Comparison of ENCODE assay signal across 8 mouse cellular contexts in the genomic region with DNA sequence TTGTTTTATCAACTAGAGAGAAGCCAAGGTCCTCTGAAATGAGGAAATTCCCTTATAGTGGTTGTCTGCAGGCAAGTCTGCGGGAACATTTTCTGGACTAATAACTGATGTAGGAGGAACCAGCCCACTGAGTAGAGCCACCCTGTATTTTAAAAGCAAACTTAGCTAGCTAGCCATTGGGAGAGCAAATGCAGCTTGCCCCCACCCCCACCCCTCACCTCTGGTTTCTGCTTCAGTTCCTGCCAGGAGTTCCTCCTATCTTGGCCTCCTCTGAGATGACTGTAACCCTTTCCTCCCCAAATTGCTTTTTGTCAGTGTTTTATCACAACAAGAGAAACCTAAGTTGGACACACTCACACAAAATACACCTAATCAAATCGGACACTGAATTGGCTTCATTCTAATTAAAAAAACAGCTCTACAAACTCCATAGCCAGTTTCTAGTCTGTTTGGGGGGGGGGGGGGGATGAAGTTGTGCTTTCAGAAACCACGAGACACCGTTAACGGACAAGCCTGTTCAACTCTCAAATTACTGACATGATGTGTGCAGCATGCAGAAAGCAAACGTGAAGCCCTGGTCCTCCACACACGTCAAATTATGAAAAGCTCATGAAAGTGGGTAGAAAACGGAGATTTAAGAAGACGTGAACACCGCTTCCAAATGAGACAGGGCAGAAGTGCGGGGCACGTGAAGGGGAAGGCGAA. TPM values are rescaled to one million over a fixed set of nuclear protein-coding genes. Genes with fewer than 3 reads are reported as not detected.
DNase-seq lines count a peak whose midpoint lies in the region; ATAC-seq and TF ChIP-seq lines count a peak whose summit lies in the region.

No protein-coding gene starts in this region.

- peak overlapping the region; percentile 71 for H3K4me2 ChIP-seq in hindbrain, embryonic 14.5 days (replicated peaks)
- H3K4me2 ChIP-seq in midbrain, embryonic 14.5 days (ENCODE audit: low read length), result peak overlapping the region; percentile 77

- H3K9me3 ChIP-seq in E14TG2a.4 (ENCODE audit: low read length), result no peaks in the 10 kb centered on the region
- H3K9me3 ChIP-seq in hindbrain, embryonic 14.5 days (ENCODE audit: control insufficient read depth, low read length), result no peaks in the 10 kb centered on the region
- H3K9me3 ChIP-seq in midbrain, embryonic 14.5 days (ENCODE audit: control insufficient read depth, low read length), result no peaks in the 10 kb centered on the region

- peak overlapping the region; percentile 68 for H3K4me3 ChIP-seq in kidney, adult 2 months (ENCODE audit: insufficient read depth, low read depth, low read length)
- peak overlapping the region; percentile 94 for H3K4me3 ChIP-seq in E14TG2a.4 (replicated peaks; ENCODE audit: low read length)
- peak overlapping the region; percentile 61 for H3K4me3 ChIP-seq in hindbrain, embryonic 14.5 days (replicated peaks; ENCODE audit: low read length)
- H3K4me3 ChIP-seq in midbrain, embryonic 14.5 days (replicated peaks; ENCODE audit: low read depth, low read length), result peak overlapping the region; percentile 94

- DNase-seq in kidney, adult 2 months, result no peak
- DNase-seq in kidney, postnatal 10 days, result no peak
- DNase-seq in hindbrain, embryonic 14.5 days (ENCODE audit: low spot score), result no peak
- peak; percentile 15 for DNase-seq in midbrain, embryonic 14.5 days
- no peak for DNase-seq in Muller cell, postnatal 12 days (ENCODE audit: inconsistent ontology term)
- no peak for DNase-seq in left cerebral cortex, postnatal 10 days (ENCODE audit: extremely low spot score in 1 of 2, low spot score in 2 of 2)

- no peaks in the 10 kb centered on the region for H3K27me3 ChIP-seq in kidney, adult 2 months (replicated peaks; ENCODE audit: control insufficient read depth, insufficient read depth, low read length)
- 0 out of 2 replicates have a peak, but pooled peaks cover 4% of the 10 kb centered on the region for H3K27me3 ChIP-seq in E14TG2a.4 (ENCODE audit: insufficient read depth, low read length)
- H3K27me3 ChIP-seq in hindbrain, embryonic 14.5 days (ENCODE audit: control insufficient read depth, insufficient read depth, low read length), result no peaks in the 10 kb centered on the region
- no peaks in the 10 kb centered on the region for H3K27me3 ChIP-seq in midbrain, embryonic 14.5 days (ENCODE audit: control insufficient read depth, insufficient read depth, low read length)

- TF ChIP-seq POLR2A in kidney, adult 2 months (IDR thresholded peaks at IDR 0.05; ENCODE audit: low read depth, low read length), result no peak

- H3K4me1 ChIP-seq in kidney, adult 2 months (ENCODE audit: control insufficient read depth, insufficient read depth, low read length), result no peaks in the 10 kb centered on the region; the same call in 1 of the 2 replicates
- peaks cover 18% of the 10 kb centered on the region for H3K4me1 ChIP-seq in E14TG2a.4 (replicated peaks; ENCODE audit: low read depth, low read length)
- H3K4me1 ChIP-seq in hindbrain, embryonic 14.5 days (replicated peaks; ENCODE audit: control insufficient read depth, insufficient read depth, low read length), result peaks cover 14% of the 10 kb centered on the region
- peaks cover 7% of the 10 kb centered on the region for H3K4me1 ChIP-seq in midbrain, embryonic 14.5 days (ENCODE audit: control insufficient read depth, insufficient read depth, low read length)

- 0 out of 2 replicates have a peak, but pooled peaks have one; percentile 22 for ATAC-seq in common myeloid progenitor, adult 5-6 weeks (replicated peaks; ENCODE audit: low read depth, poor library complexity, severe bottlenecking)
- ATAC-seq in hindbrain, embryonic 14.5 days (ENCODE audit: low FRiP score), result no peak
- ATAC-seq in midbrain, embryonic 14.5 days (ENCODE audit: low FRiP score, low TSS enrichment), result no peak

- 4% methylated on average over 13 of the region's 13 CpGs for WGBS in kidney, adult 2 months
- WGBS in hindbrain, embryonic 14.5 days, result 10% methylated on average over 13 of the region's 13 CpGs
- 11% methylated on average over 13 of the region's 13 CpGs for WGBS in midbrain, embryonic 14.5 days

- intact Hi-C loops in left cerebral cortex, postnatal 10 days (cut with DNase I), result no loop called here

- H3K27ac ChIP-seq in kidney, adult 2 months (ENCODE audit: insufficient read depth, low read depth, low read length), result no peak overlapping the region
- H3K27ac ChIP-seq in hindbrain, embryonic 14.5 days, result no peak overlapping the region
- H3K27ac ChIP-seq in midbrain, embryonic 14.5 days (replicated peaks; ENCODE audit: low read depth, low read length), result no peak overlapping the region

- H3K36me3 ChIP-seq in kidney, adult 2 months (ENCODE audit: control insufficient read depth, insufficient read depth, low read length), result no peaks in the 10 kb centered on the region; the same call in 1 of the 2 replicates
- H3K36me3 ChIP-seq in E14TG2a.4 (ENCODE audit: insufficient read depth, low read length), result peaks cover 39% of the 10 kb centered on the region
- H3K36me3 ChIP-seq in hindbrain, embryonic 14.5 days (replicated peaks; ENCODE audit: control insufficient read depth, insufficient read depth), result peaks cover 21% of the 10 kb centered on the region
- H3K36me3 ChIP-seq in midbrain, embryonic 14.5 days (ENCODE audit: control insufficient read depth, insufficient read depth, low read length), result peaks cover 16% of the 10 kb centered on the region

- no peak for TF ChIP-seq CTCF in kidney, adult 2 months (conservative IDR thresholded peaks at IDR 0.05; ENCODE audit: insufficient read depth, insufficient read length, low read depth, low read length)
- no peak for TF ChIP-seq CTCF in E14TG2a.4 (conservative IDR thresholded peaks at IDR 0.05; ENCODE audit: low read length)

- H3K9ac ChIP-seq in hindbrain, embryonic 14.5 days, result peak overlapping the region; percentile 81
- peak overlapping the region; percentile 95; the same call in 1 of the 2 replicates for H3K9ac ChIP-seq in midbrain, embryonic 14.5 days (replicated peaks; ENCODE audit: low read length)

RNA-seq across cellular contexts. Expression of a gene that starts 1.3 kb away (rescaled TPM):
- polyA plus RNA-seq in kidney, adult 2 months (2012; rRNA removed), result 1.8 and 1.9 TPM in 2 replicates
- 5.6 and 9.3 TPM in 2 replicates for total RNA-seq in common myeloid progenitor, adult 5-6 weeks (2017)
- 9.1 and 11.1 TPM in 2 replicates for polyA plus RNA-seq in hindbrain, embryonic 14.5 days (2014; fragmentation: Nextera tagmentation; extraction: Ambion mirVana)
- 8.1 and 10.3 TPM in 2 replicates for polyA plus RNA-seq in midbrain, embryonic 14.5 days (2014; fragmentation: Nextera tagmentation; extraction: Ambion mirVana)
- total RNA-seq in left cerebral cortex, postnatal 10 days (2021), result 10 to 100 TPM; 26.7 to 27.1 TPM

RNA-seq across cellular contexts. Expression of a gene that starts 1.7 kb away (rescaled TPM):
- polyA plus RNA-seq in kidney, adult 2 months (2012; rRNA removed), result 4.6 and 7.0 TPM in 2 replicates
- total RNA-seq in common myeloid progenitor, adult 5-6 weeks (2017), result 95.7 and 110 TPM in 2 replicates
- polyA plus RNA-seq in hindbrain, embryonic 14.5 days (2014; fragmentation: Nextera tagmentation; extraction: Ambion mirVana), result 46.3 and 53.8 TPM in 2 replicates
- 45.0 and 50.6 TPM in 2 replicates for polyA plus RNA-seq in midbrain, embryonic 14.5 days (2014; fragmentation: Nextera tagmentation; extraction: Ambion mirVana)
- total RNA-seq in left cerebral cortex, postnatal 10 days (2021), result 10 to 100 TPM; 27.1 to 33.0 TPM

RNA-seq across cellular contexts. Expression of a gene that starts 53.7 kb away (rescaled TPM):
- 0.08 TPM in 1 of 2 replicates, not detected in the other for polyA plus RNA-seq in kidney, adult 2 months (2012; rRNA removed)
- 2.2 and 3.5 TPM in 2 replicates for total RNA-seq in common myeloid progenitor, adult 5-6 weeks (2017)
- polyA plus RNA-seq in hindbrain, embryonic 14.5 days (2014; fragmentation: Nextera tagmentation; extraction: Ambion mirVana), result 50.5 and 54.2 TPM in 2 replicates
- 42.9 and 45.1 TPM in 2 replicates for polyA plus RNA-seq in midbrain, embryonic 14.5 days (2014; fragmentation: Nextera tagmentation; extraction: Ambion mirVana)
- 10 to 100 TPM; 43.2 to 47.4 TPM for total RNA-seq in left cerebral cortex, postnatal 10 days (2021)

Comparison
In these comparisons a context has a peak if more than half of its experiments do, and no peak if none do; other contexts are left out.
1. RNA of a gene that starts 53.7 kb away (polyA plus RNA-seq): 50.5 to 54.2 TPM in hindbrain, embryonic 14.5 days and 42.9 to 45.1 TPM in midbrain, embryonic 14.5 days; 0.08 TPM in kidney, adult 2 months; every median in the first group is over 10 times any median in the second.
2. Peak in every context shown above with its lines, with median percentiles within 50 percentile points of each other: H3K4me3 ChIP-seq.